Mouse (Mus musculus): ENCODE results near the gene Mdk.

- TF ChIP-seq POLR2A (IDR thresholded peaks at IDR 0.05; ENCODE audit: borderline replicate concordance, extremely low read depth, insufficient read depth, insufficient read length, poor library complexity, severe bottlenecking) (no peak), CTCF (IDR thresholded peaks at IDR 0.05; ENCODE audit: borderline replicate concordance, extremely low read depth, insufficient read depth, insufficient read length) (no peak)
Observed at GRCm38 (mm10) chr2:91946836-91947235, 14.7 kb upstream of the Mdk start.
